Mouse (Mus musculus) lung, postnatal 0 days (tissue): ENCODE data around the gene Ankrd49.

Source experiments
- CTCF ChIP-seq: IDR thresholded peaks from 2 replicates; pipeline ENCODE4 v1.5.1; 2016; ENCODE audit warnings: antibody characterized with exemption, mild to moderate bottlenecking
- EP300 ChIP-seq: IDR thresholded peaks from 2 replicates; pipeline ENCODE4 v1.6.1; 2016; ENCODE audit warnings: antibody characterized with exemption, mild to moderate bottlenecking, control low read depth

DNA sequence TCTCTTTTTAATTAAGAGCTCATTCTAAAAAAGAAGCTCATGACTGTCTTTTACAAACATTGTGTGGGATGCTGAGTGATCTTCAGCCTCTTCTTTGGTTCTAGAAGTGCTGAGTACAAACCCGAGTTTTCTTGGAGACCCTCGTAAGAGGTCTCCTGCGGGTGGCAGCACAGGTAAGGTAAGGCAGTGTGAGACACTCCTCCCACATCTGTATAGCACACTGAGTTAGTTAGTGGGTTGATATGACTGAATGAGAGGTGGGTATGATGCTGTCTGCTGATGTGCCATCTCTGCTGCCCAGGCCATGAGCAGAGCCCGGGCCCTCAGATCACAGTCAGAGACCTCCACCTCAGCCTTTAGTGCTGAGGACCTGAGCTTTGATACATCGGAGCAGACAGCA is 40.2 kb upstream of the Ankrd49 start:
- TF ChIP-seq CTCF, result no peak
- TF ChIP-seq EP300, result no peak
